Mouse (Mus musculus) A20 (cell line): ENCODE data around the gene Cab39l.

Source experiments
- DNase-seq: peaks from one replicate; pipeline ENCODE4 v3.0.0-alpha.2; 2011; ENCODE audit warnings: low read depth, low spot score

Cab39l gene

DNA sequence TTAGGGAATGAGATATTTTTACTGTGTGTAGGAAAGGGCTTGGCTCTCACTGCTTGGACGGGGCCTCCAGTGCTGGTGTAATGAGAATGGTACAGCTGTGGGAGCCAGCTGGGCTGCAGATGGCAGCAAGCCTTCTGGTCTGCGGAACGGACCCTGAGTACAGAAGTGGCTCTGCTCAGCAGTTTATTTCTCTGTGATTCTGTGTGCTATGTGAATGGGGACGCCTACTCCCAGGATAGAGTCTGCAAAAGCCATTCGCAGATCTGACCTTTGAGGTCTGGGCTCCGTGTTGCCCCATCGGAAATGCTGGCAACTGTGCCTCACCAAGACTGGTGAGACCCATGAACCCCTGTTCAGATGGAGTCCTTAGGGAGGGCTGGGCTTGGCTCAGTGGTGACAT, 187.1 kb downstream of the Cab39l start:
- DNase-seq, result no peak

DNA sequence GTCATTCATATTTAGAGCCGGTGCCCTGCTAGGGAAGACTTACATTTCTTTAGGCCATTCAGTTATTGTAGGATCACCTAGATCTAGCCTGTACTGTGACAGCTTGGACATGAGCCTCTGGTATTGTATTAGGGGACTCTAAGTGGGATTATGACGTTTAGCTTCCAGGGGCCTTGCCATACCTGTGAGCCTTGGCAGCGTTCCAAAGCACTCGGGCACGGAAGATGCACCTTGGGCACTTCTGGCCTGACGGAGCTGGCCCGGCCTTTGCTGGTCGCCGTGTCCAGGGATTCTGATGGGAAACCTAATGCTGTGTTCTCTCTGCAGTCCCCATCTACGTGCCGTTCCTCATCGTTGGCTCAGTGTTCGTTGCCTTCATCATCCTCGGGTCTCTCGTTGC, 188.5 kb downstream of the Cab39l start:
- DNase-seq, result no peak

DNA sequence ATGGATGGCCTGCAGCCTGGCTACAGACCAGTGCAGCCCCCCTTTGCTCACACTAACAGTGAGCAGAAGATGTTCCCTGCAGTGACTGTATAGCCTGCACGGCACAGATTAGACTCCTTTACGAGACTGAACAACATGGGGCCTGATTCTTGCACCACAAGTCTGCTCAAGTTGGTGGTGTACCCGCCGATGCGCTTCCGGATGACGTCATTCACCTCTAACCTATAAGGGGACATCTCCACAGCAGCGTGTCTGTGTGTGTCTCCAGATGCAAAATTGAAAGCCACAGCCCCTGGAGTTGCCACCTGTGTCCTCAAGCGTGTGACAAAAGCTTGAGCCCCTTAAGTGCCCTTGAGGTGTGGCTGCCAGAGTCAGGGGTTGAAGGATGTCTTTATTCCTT, 189.3 kb downstream of the Cab39l start:
- no peak for DNase-seq

DNA sequence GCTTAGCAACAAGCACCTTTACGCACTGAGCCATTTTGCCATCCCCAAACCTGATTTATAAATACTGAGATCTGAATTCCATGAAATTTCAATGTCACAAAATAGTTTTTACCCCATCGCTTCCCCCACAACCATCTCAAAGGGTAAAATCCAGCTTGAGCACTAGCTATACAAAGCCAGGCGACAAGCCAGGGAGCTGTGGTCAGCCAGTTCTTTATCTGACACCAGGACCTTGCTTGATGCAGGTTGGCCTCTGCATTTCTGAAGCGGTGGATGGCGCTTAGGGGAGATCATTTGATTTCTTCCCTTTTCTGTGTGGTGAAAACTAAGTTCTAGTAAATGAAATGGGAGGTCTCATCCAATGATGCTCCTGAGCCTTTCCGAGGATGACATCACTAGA, 191.3 kb downstream of the Cab39l start:
- no peak for DNase-seq

DNA sequence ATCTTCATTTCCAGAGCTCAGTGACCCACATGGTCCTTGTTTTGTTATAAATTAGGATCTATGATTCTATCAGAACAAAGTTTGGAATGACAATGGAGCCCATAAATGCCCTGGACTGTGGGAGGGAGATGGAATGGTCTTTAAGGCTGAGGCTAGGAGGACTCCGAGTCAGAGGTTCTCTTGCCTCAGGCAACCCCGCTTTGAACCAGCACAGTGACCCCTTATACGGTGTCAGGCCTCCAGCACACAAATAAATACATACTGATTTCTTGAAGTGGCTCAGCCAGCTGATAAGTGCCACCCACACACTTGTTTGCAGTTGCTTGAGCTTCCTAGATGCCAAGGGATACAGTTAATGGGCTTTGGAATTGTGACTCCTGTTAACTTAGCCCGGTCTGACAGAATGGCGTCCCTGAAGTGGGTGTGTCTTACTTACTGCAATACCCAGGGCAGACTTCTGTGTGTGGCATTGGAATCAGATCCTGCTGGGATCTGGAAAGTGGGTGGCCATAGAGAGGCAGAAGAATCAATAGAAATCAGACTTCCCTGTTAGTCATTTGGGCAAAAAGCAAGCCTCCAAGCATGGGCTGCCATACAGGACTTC, 192.6 kb downstream of the Cab39l start:
- DNase-seq, result no peak

DNA sequence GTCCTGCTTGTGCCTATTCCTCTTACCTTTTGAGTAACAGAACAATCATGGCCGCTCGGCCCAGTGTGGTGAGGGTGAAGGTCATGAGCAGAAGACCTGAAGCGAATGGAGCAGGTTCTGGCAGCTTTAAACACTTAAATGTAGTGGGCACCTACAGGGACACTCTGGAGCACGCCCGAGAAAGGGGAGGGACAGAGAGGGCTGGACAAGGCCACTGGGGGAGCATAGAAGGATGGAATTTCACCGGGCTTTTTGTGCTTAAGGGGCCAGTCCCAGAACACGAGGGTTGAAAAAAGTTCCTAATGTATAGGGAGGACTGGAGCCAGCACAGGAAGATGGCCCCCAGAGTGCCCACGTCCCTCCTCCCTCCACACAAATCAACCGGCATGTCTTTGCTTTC, 193.2 kb downstream of the Cab39l start:
- no peak for DNase-seq
